Mouse (Mus musculus) urinary bladder, adult 18-20 months (tissue): Measurements from ENCODE around the gene Foxp1.

ENCODE experiments used
- DNase-seq, 2 experiments: peaks; one replicate each; pipeline ENCODE4 v3.0.0; 2022; ENCODE audit warnings: low spot score in 2 of 2, mixed read lengths in 2 of 2

Gene Foxp1

GRCm38 (mm10) chr6:99095185-99096104 is 427.1 kb downstream of the Foxp1 start:
- DNase-seq = peak in 1 of 2 experiments; percentile 9

GRCm38 (mm10) chr6:99094339-99094989 is 428.1 kb downstream of the Foxp1 start:
- DNase-seq = no peak

GRCm38 (mm10) chr6:99093856-99094255 is 428.7 kb downstream of the Foxp1 start:
- no peak for DNase-seq

- DNase-seq = no peak
These were observed 429.3 kb downstream of the Foxp1 start for GRCm38 (mm10) chr6:99093208-99093607.

- no peak for DNase-seq
These were observed 430.7 kb downstream of the Foxp1 start for GRCm38 (mm10) chr6:99091799-99092198.

GRCm38 (mm10) chr6:99087598-99087997 is 434.9 kb downstream of the Foxp1 start:
- no peak for DNase-seq

GRCm38 (mm10) chr6:99084956-99085355 is 437.6 kb downstream of the Foxp1 start:
- DNase-seq = peak; percentile 45 to 65

- DNase-seq = no peak
These were observed 441.3 kb downstream of the Foxp1 start for GRCm38 (mm10) chr6:99081259-99081658.

- no peak for DNase-seq
These were observed 443.3 kb downstream of the Foxp1 start for GRCm38 (mm10) chr6:99079041-99079835.

GRCm38 (mm10) chr6:99078089-99078488 is 444.4 kb downstream of the Foxp1 start:
- DNase-seq = no peak

- DNase-seq = no peak
These were observed 448.9 kb downstream of the Foxp1 start for GRCm38 (mm10) chr6:99073303-99074271.

- no peak for DNase-seq
These were observed 451.8 kb downstream of the Foxp1 start for GRCm38 (mm10) chr6:99070710-99071109.

- no peak for DNase-seq
These were observed 452.8 kb downstream of the Foxp1 start for GRCm38 (mm10) chr6:99069726-99070125.

GRCm38 (mm10) chr6:99065569-99066353 is 456.8 kb downstream of the Foxp1 start:
- no peak for DNase-seq

- DNase-seq = no peak
These were observed 458.5 kb downstream of the Foxp1 start for GRCm38 (mm10) chr6:99063982-99064484.

- no peak for DNase-seq
These were observed 459.6 kb downstream of the Foxp1 start for GRCm38 (mm10) chr6:99062931-99063330.

- no peak for DNase-seq
These were observed 463.8 kb downstream of the Foxp1 start for GRCm38 (mm10) chr6:99058688-99059087.

GRCm38 (mm10) chr6:99057113-99057553 is 465.4 kb downstream of the Foxp1 start:
- no peak for DNase-seq

- DNase-seq = no peak
These were observed 466.1 kb downstream of the Foxp1 start for GRCm38 (mm10) chr6:99056379-99056778.

GRCm38 (mm10) chr6:99053998-99054397 is 468.5 kb downstream of the Foxp1 start:
- no peak for DNase-seq
